Mouse (Mus musculus) neural tube, embryonic 15.5 days (tissue): ENCODE results near the gene Gm5849. TPM values are rescaled to one million over a fixed set of nuclear protein-coding genes. Genes with fewer than 3 reads are reported as not detected.
"Not testable (repeated sequence)": the region's sequence is repeated elsewhere in the genome, so short reads cannot be mapped to it uniquely, and the experiment has no call there.

Experiments used
- ATAC-seq: fragments of 200-750 bp; cut with Nextera tagmentation; 2 replicates; pipeline ENCODE4 v1.8.0; 2017; ENCODE audit warnings: mild to moderate bottlenecking, moderate TSS enrichment, moderate library complexity; ENCODE audit not compliant: low FRiP score
- H3K27ac ChIP-seq: fragments of 300-500 bp; sonication (generic); replicated peaks from 2 replicates; pipeline ENCODE4 v1.5.1; 2015; ENCODE audit warnings: mild to moderate bottlenecking, inconsistent platforms
- H3K27me3 ChIP-seq: fragments of 300-500 bp; sonication (generic); replicated peaks from 2 replicates; pipeline ENCODE4 v1.6.1; 2015; ENCODE audit warnings: inconsistent platforms
- H3K36me3 ChIP-seq: fragments of 300-500 bp; sonication (generic); 2 replicates; pipeline ENCODE4 v1.6.1; 2015; ENCODE audit warnings: inconsistent platforms
- H3K4me1 ChIP-seq: fragments of 300-500 bp; sonication (generic); 2 replicates; pipeline ENCODE4 v1.6.1; 2015; ENCODE audit warnings: inconsistent platforms
- H3K4me2 ChIP-seq: fragments of 300-500 bp; sonication (generic); 2 replicates; pipeline ENCODE4 v1.6.1; 2015; ENCODE audit warnings: inconsistent platforms, mild to moderate bottlenecking, moderate library complexity
- H3K4me3 ChIP-seq: fragments of 300-500 bp; sonication (generic); replicated peaks from 2 replicates; pipeline ENCODE4 v1.5.1; 2015; ENCODE audit warnings: mild to moderate bottlenecking, inconsistent platforms
- H3K9ac ChIP-seq: fragments of 300-500 bp; sonication (generic); replicated peaks from 2 replicates; pipeline ENCODE4 v1.6.1; 2015; ENCODE audit warnings: mild to moderate bottlenecking, inconsistent platforms
- H3K9me3 ChIP-seq: fragments of 300-500 bp; sonication (generic); replicated peaks from 2 replicates; pipeline ENCODE4 v1.6.1; 2016; ENCODE audit warnings: inconsistent platforms
- WGBS: fragments of 180-500 bp; shearing (Covaris S2); methylation state at CpG from one replicate; pipeline ENCODE4 v1.1.7; 2015; ENCODE audit warnings: mixed read lengths; 5-methylcytosine and 5-hydroxymethylcytosine counted together
- polyA plus RNA-seq: library from polyadenylated mRNA; unstranded; fragments of >200 nt; fragmentation: Nextera tagmentation; extraction: Ambion mirVana; gene quantifications from 2 replicates; pipeline ENCODE4 v1.2.1, GENCODE M21; 2015

Gm5849 gene
- not detected in 2 replicates for polyA plus RNA-seq

DNA sequence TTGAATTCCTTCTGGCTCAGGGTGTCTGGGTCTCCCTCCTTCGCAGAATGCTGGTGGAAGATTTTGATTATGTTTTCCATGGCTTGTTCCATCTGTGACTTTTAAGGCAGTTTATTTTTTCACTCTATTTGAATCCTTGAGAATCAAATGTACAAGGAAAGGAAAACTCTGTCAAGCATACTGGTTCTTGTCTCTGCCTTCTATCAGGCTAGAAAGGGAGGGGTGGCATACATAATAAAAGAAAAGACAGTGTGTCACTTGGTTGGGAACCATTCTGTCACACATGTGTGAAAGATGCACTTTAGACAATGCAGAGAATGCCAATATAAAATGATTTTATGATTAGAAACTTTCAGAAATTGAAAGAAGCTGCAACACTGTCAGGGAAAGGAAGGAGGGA is at the start of gene Gm5849:
Gm5849 (minus strand) TSS at position 101 of the 400 bp plus-strand sequence.
- not testable (repeated sequence) for H3K27ac ChIP-seq, H3K4me3 ChIP-seq, H3K9ac ChIP-seq, H3K4me1 ChIP-seq, H3K9me3 ChIP-seq, H3K27me3 ChIP-seq, ATAC-seq, H3K4me2 ChIP-seq, H3K36me3 ChIP-seq
- WGBS, result 90% methylated on average over 1 of the region's 1 CpGs

DNA sequence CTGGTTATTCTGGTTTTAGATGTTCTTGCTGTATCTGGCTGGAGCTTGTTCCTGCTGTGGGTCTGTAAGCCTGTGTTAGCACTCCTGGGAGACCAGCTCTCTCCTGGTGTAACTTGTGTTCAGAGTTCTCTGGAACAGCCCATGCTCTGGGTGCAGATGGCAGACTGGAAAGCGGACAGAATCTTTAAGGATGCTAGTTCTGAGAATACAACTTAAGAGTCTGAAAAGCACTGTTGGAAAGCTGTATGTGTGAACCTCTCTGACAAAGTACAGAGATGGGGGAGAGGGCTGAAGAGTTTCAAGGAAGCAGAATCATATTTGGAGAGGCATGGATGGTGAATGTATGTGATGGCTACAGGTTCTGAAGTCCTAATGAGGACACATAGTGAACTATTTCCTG is 28.0 kb downstream of the Gm5849 start:
- ATAC-seq, result no peak
- Histone ChIP-seq H3K4me2 (no peak overlapping the region), H3K4me3 (no peak overlapping the region), H3K36me3 (no peaks in the 10 kb centered on the region), H3K9me3 (no peaks in the 10 kb centered on the region), H3K4me1 (no peaks in the 10 kb centered on the region), H3K27ac (no peak overlapping the region), H3K27me3 (no peaks in the 10 kb centered on the region), H3K9ac (no peak overlapping the region)
- 86% methylated on average over 1 of the region's 1 CpGs for WGBS

DNA sequence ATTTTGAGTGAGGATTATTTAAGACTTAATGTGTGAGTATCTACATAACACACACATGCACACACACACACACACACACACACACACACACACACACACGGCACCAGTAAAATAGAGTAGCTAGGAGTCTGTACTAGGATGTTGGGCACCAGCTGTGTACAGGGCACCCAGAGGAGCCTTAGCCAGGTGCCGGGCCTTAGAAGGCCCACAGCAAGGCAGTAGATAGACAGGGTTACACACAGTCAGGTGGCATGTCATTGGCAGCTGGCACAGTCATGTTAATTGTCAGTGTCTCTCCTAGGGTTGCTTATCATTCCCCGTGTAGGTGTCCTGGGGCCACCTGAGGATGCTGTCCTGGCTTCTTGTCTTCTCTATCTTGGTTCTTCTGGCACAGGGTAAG is 51.1 kb downstream of the Gm5849 start, which contains the start of gene Pglyrp4:
Pglyrp4 (plus strand) TSS at position 301 of the 400 bp plus-strand sequence.
- Histone ChIP-seq H3K9me3 (no peaks in the 10 kb centered on the region), H3K27ac (no peak within 1 kb of the TSS), H3K36me3 (no peaks in the 10 kb centered on the region), H3K4me3 (no peak within 1 kb of the TSS), H3K4me1 (no peaks in the 10 kb centered on the region), H3K27me3 (no peaks in the 10 kb centered on the region), H3K9ac (no peak within 1 kb of the TSS), H3K4me2 (no peak within 1 kb of the TSS)
- no peak for ATAC-seq
- 88% methylated on average over 3 of the region's 3 CpGs for WGBS

Other genes with a start within 250 kb of the Gm5849 start
- 44.0 and 69.4 TPM in 2 replicates for gene S100a16, start 240.6 kb downstream of the Gm5849 start, polyA plus RNA-seq
- gene S100a3, start 217.3 kb downstream of the Gm5849 start, polyA plus RNA-seq, result 1.1 and 4.3 TPM in 2 replicates
- not detected in 2 replicates for gene S100a2, start 187.6 kb downstream of the Gm5849 start, polyA plus RNA-seq
- not detected in 2 replicates for gene Gm42674, start 176.0 kb downstream of the Gm5849 start, polyA plus RNA-seq
- 1.2 and 10.7 TPM in 2 replicates for gene S100a4, start 174.1 kb downstream of the Gm5849 start, polyA plus RNA-seq
- not detected in 2 replicates for gene S100a5, start 169.4 kb downstream of the Gm5849 start, polyA plus RNA-seq
- gene S100a6, start 165.0 kb downstream of the Gm5849 start, polyA plus RNA-seq, result 43.6 and 90.4 TPM in 2 replicates
- gene S100a7a, start 123.9 kb downstream of the Gm5849 start, polyA plus RNA-seq, result not detected in 2 replicates
- 9.2 and 16.0 TPM in 2 replicates for gene S100a8, start 108.9 kb downstream of the Gm5849 start, polyA plus RNA-seq
- 6.2 and 12.6 TPM in 2 replicates for gene S100a9, start 82.2 kb downstream of the Gm5849 start, polyA plus RNA-seq
- not detected in 2 replicates for gene Pglyrp4, start 51.0 kb downstream of the Gm5849 start, polyA plus RNA-seq